Mouse (Mus musculus): ENCODE measurements at regions not wholly inside any gene's neighbourhood (a gene's known extent, or its start where the extent isn't known, plus 50 kb on each side); places are given as distances from the start of the nearest gene placed in this dataset.

GRCm38 (mm10) chr6:94849533-94849932 is 149.6 kb upstream of the Lrig1 start:
- TF ChIP-seq CTCF (IDR thresholded peaks at IDR 0.05; ENCODE audit: control insufficient read depth, insufficient read depth, insufficient read length), result no peak
- TF ChIP-seq USF1 (IDR thresholded peaks at IDR 0.05; ENCODE audit: low read depth), result no peak
- no peak for TF ChIP-seq CEBPB (IDR thresholded peaks at IDR 0.05; ENCODE audit: low read depth)
- no peak for TF ChIP-seq MYOG (IDR thresholded peaks at IDR 0.05; ENCODE audit: control insufficient read depth, extremely low read depth, insufficient read length)
- TF ChIP-seq MAX (IDR thresholded peaks at IDR 0.05), result no peak
- TF ChIP-seq MYOD1 (IDR thresholded peaks at IDR 0.05; ENCODE audit: control insufficient read depth, insufficient read length, low read depth), result no peak
